Mouse (Mus musculus) heart, postnatal 10 days (tissue): ENCODE measurements at regions not wholly inside any gene's neighbourhood (a gene's known extent, or its start where the extent isn't known, plus 50 kb on each side); places are given as distances from the start of the nearest gene placed in this dataset.

Source experiments
- DNase-seq, 2 experiments: peaks; one replicate each; pipeline ENCODE4 v3.0.0; 2021
- intact Hi-C: fragments of 180-260 bp; cut with DNase I; formaldehyde crosslinking; loops from one replicate; pipeline ENCODE4 v1.15.1; 2025

DNA sequence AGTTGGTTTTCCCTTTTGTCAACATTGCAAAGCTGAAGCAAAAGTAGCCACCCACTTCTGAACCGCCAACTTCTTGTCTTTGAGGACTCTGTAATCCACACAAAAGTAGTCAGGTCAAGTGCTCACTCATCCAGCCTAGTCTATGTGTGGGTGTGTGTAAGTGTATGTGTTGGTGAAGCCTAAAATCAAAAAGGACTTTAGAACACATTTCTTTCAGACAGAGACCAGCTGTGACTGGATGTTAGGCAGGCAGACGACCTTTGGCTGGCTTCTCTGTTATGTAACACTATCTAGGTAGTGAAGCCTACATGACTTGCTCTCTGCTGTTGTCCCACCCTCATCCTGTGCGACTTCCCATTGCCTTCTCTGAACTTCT is 67.3 kb upstream of the Sesn3 start:
- DNase-seq: peak; percentile 55 to 56
- intact Hi-C loops: no loop called here

DNA sequence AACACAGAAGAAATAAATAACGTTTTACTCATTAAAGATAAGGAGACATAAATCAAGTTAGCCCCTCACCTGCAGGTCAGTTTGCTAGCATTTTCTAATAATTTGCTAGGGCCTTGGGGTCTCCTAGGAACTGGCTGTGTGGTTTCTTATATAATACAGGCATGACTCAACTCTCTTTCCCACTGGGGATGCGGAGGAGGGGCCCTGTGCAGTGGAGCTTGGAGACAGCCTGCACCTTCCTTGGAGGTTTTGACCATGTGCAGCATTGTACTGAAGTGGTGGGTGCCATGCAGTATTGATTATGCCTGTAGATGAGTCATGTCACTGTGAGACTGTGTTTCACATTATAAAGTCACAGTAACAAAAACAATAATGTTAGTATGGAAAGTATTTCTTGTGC is 61.6 kb upstream of the Sesn3 start:
- intact Hi-C loops: no loop called here
- DNase-seq: no peak

DNA sequence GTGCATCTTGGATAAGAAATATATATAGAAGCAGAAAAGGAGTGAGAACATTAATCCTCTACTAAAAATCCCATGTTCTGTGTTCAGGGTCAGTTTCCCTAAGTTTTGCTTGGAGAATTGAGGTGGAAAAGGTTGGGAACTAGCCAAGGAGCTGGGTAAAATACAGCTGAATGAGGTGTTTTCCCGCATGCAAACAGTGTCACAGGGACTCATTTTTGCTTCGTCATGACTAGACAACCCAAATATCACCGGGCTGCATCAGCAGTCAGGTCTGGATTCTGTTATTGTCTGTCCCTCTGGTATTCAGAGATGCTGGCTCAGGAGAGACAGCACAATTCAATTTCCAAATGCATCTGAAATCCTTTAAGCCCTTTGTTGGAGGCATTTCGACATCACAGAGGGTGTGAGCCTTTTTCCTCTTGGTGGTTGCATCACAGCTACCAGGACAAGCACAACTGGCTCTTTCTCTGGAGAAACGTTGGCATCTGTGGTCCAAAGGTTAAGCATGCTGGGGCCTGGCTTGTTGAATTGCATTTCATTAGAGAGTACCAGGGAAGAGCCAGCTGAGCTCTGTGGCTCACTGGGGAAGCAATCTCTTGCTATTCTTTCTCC is 59.6 kb upstream of the Sesn3 start:
- intact Hi-C loops: no loop called here
- no peak for DNase-seq

DNA sequence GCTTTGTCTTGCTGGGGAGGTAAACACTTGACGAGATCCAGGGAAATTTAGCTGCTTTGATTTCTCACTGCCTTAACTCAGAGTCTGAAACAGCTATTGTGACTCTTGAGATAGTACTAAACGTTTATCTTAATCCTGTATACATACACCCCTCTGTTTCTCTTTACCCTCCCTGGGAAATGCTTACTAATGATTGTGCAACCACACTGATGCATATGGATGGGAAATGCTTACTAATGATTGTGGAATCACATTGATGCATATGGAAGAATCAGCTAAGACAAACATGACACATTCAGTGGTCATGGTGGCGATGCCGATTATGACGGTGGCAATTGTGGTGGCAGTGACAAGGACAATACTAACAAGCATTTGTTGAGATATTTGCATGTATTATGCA is 58.9 kb upstream of the Sesn3 start:
- DNase-seq: no peak
- intact Hi-C loops: no loop called here

DNA sequence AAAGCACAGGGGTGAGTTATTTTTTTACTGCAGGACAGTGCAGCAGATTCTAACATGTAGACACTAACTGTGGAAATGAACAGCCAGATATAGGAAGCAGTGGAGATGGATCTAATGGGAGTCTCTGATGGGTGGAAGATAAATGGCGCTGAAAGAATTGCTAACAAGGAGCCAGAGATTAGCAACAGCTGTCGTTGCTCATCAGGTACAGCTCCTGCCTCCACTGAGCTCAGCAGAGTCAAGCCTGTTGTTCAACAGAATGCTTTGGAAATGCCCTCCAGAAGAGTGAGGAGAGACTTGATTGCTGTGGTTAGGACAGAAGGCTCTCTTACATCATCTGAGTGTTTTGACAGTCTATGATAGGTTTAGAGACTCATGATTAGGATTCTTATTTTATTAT is 51.9 kb upstream of the Sesn3 start:
- intact Hi-C loops: no loop called here
- DNase-seq: no peak
